Mouse (Mus musculus) adrenal gland, postnatal 4 days (tissue): ENCODE data around the gene Six3. TPM values are rescaled to one million over a fixed set of nuclear protein-coding genes. Genes with fewer than 3 reads are reported as not detected.

Experiments used
- DNase-seq, 2 experiments: peaks; one replicate each; pipeline ENCODE4 v3.0.0; 2021 to 2022; ENCODE audit warnings: low spot score in 2 of 2, mixed read lengths in 2 of 2
- long read RNA-seq, 2 experiments: library from polyadenylated mRNA; stranded (forward); transcript quantifications; one replicate each; pipeline ENCODE4 v2.0.0; 2021
- total RNA-seq, 2 experiments: library from RNA; stranded (reverse); gene quantifications; 2 replicates each; pipeline ENCODE4 v1.2.3; 2021

Six3 gene
- total RNA-seq = not detected
- long read RNA-seq, experiment 1 = 0 reads
- long read RNA-seq, experiment 2 = 0 reads

DNA sequence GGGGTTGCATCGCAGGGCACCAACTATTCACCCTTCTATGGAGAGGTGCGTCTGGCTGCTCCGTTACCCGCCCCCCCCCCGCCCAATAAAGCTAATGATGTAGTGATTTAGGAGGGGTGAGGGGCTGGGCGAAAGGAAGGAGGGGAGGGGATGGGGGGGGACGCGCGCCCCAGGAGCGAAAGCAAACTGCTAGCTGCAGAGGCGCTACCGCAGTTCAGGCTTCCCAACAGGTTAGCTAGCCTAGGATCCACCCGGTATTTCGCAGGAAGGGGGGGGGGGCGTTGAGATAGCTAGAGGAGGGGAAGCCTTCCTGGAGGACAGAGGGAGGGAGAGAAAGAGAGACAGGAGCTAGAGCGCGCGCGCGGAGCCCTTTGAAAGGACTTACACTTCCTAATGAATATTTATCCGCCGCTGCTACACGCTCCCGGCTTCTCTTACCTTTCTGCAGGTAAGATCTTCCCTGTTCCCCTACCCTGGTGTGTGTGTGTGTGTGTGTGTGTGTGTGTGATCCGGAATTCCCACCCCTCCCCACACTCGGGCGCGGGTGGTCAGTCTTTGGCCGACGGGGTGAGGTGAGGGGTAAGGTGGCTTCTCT, at the start of gene Six3:
Gene Six3, plus strand, starts transcription at position 343 of the 595 bp plus-strand sequence.
- no peak for DNase-seq

DNA sequence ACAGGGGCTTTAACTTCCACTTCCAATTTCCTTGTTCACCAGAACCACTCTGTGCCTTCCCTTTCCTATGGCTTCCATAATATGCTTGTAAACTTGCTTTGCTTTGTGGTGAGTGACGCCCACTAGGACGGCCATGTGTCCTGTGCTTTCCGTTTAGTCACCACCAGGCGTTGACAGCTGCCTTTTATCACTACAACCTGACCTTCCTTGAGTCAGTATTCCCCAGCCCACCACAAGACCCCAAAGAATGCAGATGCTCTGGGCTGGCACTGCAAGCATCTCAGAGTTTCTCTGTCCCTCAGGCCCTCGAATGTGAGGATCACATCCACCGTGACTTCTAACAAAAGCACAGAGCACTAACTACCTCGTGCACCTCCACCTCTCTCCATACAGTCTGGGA, 49.3 kb upstream of the Six3 start:
- DNase-seq = no peak

DNA sequence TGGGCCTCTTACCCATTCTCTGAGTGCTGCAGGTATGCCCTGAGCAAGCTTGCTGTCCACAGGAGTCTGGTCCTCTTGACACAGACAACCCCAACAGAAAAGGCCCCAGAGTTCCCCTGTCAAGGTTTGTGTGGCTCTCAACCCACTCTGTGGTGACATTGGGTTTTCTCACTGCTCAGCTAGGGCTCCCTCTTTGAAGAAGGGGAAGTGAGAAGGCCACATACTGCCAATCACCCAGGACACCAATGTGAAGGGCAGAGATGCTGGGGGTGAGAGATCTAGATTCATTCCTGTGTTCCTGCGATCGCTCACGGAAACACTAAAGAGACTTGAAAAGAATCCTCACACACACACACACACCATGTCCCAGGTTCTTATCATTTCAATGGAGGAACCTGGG, 39.4 kb upstream of the Six3 start:
- no peak for DNase-seq

DNA sequence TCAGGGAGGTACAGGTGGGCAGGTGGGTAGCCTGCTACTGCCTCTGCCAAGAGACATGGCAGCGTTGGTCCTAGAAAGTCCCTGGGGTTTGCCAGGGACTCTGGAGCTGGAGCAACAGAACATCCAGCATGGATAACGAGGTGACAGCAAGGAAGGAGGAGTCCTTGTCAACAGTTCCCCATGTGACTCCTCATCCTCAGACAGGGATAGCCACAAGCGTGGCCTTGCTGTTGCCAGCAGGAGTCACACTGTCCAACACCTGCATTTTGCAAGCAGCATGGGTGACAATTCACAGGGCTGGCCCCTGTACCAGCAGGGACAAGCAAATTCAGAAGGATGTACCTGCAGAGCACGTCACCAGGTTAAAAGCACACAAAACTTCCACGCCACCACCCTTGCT, 35.1 kb upstream of the Six3 start:
- DNase-seq = no peak

DNA sequence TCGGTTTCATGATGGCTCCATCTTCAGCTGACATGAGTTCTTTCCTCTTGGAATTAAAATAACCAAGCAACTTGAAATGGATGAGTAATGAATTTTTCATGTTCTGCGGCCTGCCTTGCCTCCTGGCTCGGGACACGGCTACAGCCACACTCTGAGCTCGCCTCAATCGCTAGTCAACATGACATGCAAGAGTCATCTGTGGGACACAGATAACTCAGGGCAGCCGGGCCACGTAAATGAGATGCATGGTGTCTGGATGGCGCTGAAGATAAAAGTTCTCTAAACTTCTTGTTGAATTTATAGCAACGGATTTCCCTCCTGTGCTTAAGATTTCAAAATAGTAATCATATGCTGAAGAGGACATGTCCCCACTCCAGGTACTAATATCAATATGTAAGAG, 34.1 kb upstream of the Six3 start:
- no peak for DNase-seq

DNA sequence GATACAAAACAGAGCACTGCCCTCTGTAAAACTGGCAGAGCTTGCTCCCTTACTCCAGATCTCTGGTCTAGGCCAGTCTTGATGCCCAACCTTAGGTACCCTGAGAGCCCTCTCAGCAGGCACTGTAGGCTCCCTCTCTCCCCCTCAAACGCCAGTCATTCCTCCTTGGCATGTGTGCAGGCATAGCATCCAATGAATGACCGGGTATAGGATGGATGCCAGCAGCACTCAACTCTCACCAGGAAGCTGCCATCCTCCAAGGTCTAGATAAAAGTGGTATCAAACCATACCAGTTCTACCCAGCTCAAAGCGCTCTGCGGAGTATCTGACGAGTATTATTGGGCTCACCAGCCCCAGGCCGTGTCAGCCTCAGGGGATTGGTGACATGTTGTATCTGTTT, 33.2 kb upstream of the Six3 start:
- DNase-seq = no peak

DNA sequence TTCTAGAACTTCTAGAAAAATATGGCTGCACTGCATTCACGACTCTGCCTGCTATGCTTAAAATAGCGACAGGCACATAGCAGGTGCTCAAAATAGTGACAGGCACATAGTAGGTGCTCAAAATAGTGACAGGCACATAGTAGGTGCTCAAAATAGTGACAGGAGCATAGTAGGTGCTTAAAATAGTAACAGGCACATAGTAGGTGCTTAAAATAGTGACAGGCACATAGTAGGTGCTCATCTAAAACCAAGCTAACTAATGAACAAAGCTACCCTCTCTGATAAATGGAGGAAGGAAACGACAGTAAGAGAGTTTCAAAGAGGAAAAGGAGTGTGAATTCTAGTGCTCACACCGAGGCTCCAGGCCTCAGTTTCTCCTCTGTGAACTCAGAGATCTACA, 29.2 kb upstream of the Six3 start:
- DNase-seq = no peak

DNA sequence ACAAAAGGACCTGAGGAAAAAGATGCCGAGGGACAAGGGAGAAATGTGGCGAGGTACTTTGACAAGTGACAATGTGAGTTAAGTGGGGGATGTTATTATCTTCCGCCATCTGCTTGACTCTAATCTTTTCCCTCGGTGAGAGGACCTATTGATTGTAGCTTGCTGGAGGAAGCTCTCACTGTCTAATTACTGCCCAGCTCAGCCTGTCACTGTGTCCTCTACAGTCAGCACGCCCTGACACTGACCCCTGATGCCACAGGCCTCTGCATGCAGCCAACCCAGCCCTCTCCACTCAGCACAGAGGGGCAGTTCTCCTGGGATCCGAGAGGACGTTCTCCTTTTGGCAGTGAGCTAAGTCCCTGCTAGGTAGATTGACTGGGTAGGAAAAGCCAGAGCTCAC, 28.8 kb upstream of the Six3 start:
- no peak for DNase-seq

DNA sequence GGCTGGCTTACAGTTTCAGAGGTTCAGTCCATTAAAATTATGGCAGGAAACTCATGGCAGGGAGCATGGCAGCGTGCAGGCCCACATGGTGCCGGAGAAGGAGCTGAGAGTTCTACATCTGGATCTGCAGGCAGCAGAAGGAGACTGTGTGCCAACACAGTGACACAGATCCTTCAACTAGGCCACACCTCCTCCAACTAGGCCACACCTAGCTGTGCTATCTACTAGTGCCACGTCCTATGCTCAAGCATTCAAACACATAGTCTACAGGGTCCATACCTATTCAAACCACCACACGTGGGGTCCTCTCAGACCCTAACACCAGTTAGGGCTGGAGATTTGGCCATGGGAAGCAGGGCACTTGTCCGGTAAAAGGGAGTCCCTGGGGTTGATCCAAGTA, 27.6 kb upstream of the Six3 start:
- DNase-seq = no peak

DNA sequence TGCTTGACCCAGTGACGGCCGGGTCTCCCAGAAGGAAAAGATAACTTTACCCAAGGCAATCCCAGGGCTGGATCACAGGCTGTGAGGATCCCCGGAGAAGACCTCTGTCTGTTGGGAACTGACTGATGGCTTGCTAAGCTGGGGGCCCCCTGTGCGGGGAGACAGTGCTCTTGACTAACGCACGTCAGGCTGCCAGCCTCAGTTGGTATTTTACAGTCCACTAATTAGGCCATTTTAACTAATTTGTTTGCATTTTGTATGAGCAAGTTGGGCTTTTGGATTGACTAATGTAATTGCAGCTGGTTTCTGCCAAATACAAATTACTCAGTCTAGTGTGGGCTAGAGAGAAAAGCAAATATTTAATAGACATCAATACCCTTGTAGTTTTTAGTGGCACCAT, 21.4 kb upstream of the Six3 start:
- no peak for DNase-seq

DNA sequence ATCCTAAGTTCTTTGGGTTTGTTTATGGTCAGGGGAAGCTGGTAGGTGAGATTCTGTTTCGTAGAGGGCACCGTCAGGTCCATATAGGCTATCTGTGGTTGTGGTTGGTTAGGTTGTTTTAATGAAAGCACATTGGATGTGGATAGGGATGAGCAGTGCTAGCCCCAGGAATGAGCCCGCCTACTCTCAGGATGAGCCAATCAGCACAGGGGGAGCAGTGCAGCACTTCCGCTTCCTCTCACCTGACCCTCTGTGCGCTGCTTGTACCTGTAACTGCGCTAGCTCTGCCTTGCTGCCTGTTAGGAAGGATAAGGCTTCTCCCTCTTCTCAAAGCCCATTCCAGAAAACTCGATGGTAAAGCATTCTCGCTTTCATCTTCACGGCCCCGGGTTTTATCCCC, 17.6 kb upstream of the Six3 start:
- DNase-seq = no peak

DNA sequence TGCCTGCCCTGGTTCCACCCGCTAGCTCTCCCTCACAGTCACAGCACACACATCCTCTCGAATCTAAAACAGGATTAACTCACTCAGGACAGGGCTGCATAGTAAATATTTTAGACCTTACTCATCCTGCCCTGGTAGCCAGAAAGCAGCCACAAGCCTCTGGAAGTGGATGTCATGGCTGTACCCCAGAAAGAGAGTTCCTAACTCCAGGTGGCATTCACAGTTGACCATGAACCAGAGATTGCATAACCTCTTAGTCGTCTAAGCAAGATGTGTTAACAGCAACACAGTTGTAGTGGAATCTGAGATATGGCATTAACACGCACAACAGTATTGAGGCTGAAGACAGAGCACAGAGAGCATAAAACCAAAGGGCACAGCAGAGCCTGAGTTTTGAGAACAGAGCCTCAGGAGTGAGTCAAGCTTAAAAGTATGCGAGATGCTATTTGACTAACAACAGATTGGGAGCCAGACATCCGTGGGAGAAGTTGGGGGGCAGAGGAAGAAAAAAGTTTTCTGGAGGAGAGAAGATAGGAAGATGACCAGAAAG, 17.0 kb upstream of the Six3 start:
- no peak for DNase-seq

DNA sequence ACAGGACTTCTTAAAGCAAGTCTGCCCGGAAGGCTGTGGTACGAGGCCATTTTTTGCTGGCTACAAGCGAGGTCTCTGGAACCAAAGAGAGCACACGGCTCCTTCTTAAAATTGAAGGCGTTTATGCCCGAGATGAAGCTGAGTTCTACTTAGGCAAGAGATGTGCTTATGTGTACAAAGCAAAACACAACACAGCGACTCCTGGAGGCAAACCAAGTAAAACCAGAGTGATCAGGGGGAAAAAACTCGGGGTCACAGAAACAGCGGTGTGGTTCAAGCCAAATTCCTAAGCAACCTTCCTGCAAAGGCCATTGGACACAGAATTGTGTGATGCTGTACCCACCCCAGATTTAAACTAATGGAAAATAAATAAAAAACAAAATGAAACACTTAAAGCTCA, 13.9 kb upstream of the Six3 start:
- no peak for DNase-seq

DNA sequence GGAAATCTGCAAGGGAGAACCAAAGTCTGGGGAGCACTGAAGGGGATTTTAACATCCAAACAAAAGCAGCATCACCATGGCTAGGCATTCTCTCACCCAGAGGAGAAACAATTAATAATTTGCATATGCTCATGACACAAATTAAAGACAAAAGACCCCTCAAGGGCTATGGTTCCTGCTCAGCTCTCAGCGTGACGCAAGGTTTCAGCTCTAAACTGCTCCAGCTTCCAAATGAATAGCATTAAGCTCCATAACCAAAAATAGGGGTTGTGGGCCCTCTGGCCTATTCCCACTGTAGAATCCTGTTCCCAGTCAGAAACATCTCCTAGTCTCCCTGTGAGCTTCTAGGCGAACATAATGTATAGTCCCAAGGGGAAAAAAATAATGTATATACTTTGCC, 6.9 kb upstream of the Six3 start:
- no peak for DNase-seq

DNA sequence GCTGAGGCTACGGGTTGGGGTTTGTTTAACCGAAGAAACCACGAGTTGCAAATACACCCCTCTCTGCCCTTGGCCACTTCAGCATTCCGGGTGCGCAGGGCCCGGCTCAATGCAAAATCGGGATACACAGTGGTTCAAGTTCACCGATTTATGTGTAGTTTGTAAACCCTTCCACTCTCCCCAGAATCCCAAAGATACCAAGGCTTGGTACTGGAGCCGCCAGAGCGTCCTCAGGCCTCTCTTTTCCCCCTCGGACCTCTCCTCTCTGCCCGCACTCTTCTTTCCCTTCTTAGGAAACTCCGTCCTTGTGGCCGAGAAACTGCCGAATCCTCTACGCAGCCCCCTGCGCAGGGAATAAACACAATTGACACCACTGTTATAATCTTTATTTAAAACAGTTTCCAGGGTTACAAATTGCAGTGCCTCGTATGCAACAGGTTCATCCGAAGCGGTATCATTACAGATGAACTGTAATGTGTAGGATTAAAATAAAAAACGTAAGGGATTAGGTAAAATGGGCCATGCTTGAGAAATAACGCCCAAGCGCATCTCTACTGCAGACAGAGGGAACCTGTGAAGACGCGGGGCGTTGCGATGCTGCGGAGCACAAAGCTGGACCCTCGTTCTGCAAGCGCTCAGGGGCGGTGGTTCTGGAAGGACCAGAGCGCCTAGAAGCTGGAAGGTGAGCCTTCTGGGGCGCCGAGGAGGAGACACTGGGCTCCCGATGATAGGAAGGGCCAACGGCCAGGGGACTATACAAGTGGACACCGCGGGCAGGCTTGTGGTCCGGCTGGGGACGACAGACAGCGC, 5.6 kb upstream of the Six3 start:
- no peak for DNase-seq

DNA sequence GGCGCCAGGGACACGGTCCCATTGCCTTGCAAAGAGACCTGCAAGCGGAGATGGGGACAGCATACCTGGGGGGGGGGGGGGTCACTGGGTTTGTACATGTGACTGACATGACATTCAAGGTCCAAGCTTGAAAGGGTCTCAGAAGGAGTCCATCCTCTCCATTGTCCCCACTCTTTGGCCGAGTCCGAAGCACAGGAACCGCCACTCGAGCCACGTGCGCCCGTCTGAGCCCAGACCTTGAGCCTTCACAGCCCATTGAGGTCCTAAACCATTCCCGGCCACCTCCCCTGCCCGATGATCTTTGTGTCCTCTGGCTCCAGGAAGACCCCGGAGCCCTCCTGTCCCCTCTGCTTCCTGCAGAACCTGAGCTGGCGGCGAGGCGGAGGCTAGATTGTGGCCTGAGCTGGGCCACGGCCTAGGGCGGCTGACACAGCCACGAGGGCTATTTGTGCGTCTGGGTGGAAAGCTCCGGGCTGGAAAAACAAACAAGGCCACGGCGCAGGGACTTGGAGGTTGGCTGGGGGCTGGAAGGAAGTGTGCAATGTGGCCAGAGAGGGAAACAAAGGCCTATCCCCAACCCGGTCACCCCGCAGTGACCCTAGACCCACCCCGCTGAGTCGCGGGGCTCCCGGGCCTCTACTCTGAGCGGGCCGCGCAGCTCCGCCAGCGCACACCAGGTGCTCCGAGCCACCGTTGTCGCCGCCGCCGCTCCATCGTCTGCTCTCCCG, 4.9 kb upstream of the Six3 start:
- no peak for DNase-seq

DNA sequence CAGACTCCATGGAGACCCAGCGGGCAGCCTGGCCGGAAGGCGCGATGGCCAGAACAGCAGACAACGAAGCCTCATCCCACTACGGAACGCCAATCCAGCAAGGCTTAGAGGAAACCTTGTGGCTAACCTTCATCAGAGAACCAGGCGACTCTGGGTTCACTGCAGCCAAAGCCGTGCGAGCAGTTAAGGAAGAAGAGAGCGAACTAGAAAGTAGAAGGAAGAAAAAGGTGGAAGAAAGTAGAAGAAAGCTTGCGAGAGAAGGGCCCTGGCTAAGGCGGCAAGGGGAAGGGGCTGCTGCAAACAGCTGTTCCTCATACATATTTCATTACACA, 4.3 kb upstream of the Six3 start:
- no peak for DNase-seq

DNA sequence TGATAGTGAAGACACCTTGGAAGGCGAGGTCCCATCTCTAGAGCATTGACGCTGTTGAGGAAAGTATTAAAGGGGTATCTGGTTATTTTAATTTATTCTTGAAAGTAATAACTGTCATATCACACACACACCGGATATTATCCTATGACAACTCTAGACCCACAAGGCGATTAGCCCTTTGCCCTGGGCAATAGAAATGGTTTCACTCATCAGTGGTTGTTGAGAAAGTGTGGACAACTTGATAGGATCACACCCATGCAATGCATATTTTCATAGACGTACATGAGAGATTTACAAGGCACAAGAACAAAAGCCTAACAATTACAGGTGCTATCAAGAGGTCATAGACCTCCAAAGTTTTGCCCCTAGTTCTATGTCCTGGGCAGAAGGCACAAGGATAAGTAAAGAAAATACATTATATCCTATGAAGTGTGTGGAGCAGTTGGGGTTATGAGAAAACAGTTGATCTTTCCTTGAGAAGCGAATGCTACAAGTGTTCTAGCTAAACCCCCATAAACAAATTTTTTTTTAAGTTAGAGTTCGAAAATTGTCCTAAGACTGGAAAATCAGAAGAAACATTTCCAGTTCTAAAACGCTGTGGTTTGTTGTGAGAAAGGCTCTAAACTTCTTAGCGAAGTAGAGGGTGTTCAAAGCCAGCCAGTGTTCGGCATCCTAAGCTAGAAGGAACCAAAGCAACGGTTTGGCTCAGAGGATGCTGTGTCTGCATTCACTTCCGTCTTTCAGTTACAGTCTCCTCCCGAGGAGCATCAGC, 3.6 kb upstream of the Six3 start:
- no peak for DNase-seq

DNA sequence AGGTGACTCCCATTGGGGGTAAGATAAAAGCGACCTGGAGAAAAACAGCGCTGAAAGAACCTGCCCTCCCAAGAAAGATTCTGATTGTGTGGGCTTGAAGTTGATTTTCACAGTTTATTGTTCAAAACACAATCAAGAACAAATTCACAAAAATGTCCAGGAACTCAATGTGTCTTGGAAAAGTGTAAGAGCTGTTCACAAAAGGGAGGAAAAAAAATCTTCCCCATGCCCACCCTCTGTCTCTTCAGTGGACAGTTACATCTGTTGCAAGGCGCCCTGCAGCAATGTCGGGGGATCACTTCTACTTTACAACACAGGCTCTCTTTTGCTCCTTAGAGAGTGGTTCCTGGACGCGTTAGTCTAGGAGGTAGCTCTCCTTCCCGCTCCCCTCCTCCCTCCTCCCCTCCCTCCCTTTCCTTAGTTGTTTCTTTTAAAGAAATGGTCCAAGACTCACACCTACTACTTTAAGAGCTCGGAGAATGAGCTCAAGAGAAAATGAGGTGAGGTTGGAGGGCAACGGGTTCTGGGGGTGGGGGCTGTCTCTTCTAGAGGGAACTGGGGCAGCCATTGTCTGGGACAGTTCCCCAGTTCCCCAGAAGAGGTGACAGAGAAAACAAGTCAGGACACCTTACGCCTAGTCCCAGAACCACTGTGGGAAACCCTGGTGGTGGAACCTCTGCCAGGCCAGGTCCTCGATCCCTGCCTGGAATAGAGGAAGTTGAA, 2.9 kb upstream of the Six3 start:
- no peak for DNase-seq
